Mouse (Mus musculus) T-helper 17 cell (primary cell): Measurements from ENCODE around the gene Arl13b.

ENCODE experiments used
- in situ Hi-C, 2 experiments: fragments of 300-600 bp; cut with MboI, MseI; formaldehyde crosslinking; loops; 1 replicate in 1 of 2; 2 replicates in 1 of 2; pipeline ENCODE4 v1.15.1; 2025; ENCODE audit warnings: high pct_unique_total_duplicates in 2 of 2

Arl13b gene

DNA sequence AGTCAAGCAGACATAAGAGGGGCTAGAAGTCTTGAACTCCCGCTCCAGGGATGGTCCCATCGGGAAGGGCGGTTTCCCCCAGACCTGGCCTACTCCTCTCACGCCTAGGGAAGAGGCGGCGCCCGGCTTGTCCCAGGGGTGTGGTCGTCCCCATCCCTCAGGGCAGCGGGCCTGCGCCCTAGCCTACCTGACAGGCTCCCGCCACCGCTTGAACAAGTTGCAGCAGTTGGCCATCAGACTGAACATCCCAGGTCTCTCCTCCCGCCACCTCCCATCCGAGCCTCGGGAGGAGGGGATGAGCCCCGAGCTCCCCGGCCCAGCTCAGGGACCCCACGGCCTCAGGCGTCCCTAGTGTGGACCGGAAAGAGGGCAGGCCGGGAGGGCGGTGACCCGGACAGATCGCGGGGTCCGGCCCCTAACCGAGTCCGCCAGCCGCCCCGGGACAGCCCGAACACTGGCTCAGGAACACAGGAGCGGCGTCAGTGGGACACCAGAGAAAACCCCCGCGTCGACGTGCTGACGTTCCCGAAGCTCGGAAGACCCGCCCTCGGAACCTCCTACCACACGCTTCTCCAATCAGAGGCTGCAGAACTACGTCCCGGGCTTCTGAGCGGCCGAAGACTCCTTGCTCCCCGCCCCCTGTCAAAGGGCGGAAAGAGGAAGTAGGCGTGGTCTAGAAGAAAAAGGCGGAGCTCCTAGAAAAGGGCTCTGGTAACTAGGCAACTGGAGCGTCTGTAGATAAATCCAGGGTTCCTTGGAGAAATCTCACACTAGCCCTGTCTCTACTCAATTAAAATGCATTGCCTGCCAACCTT lies at the start of gene Arl13b:
Gene Arl13b, minus strand, starts transcription at position 543 of the 815 bp plus-strand sequence.
- in situ Hi-C loops = no loop called here

DNA sequence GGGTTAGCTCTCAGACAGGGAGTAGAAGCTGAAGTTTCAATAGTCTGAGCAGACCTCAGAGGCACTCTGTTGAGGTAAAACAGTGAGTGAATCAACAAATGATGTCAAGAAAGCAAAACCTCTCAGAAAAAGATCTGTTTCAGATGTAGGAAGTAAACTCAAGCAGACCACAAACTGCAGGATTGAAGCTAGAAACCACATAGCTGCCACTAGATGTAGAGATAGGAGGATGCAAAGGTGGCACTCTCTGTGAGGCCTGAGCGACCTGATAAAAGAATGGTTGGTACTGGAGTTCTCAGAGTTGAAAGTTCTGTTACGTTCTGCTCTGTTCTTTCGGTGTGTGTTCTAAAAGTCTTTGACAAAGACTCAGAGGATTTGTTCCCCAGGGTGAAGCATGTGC lies 49.0 kb upstream of the Arl13b start:
- in situ Hi-C loops = no loop called here

DNA sequence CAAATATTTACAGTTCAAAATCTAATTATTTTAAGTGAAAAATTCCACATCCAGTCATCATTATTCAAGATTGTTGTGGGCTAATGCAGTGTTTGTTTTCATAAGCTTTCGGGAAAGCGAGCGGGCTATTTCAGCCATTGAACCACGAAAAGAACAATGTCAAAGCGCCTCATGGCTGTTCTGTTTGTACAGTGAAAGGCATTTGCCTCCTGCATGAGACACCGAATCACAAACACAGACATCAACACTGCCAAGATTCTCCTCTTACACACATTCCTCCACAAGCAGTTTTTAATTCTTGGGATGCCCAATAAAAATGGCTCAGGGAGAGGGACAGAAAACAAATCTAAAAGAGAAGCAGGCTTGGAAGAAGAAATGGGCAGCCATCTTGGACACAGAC lies 27.2 kb upstream of the Arl13b start:
- in situ Hi-C loops = no loop called here

DNA sequence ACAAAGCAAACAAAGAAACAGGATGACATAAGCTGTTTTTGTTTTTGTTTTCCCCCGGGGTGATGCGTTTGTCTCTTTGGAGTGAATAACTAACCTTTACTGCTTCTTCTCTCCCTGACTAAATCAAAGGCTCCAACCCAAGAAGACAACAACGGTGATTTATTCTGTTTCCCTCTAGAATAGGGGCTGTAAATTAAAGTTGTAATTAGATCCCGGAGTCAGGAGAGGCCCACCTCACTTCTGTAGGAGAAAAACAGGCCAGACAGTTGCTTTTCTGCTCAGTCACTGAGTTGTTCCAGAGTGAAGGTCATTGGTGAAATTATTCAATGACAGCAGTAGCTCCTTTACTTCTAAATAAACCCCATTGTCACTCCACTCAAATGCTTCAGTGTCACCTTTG lies 26.3 kb upstream of the Arl13b start:
- in situ Hi-C loops = no loop called here

DNA sequence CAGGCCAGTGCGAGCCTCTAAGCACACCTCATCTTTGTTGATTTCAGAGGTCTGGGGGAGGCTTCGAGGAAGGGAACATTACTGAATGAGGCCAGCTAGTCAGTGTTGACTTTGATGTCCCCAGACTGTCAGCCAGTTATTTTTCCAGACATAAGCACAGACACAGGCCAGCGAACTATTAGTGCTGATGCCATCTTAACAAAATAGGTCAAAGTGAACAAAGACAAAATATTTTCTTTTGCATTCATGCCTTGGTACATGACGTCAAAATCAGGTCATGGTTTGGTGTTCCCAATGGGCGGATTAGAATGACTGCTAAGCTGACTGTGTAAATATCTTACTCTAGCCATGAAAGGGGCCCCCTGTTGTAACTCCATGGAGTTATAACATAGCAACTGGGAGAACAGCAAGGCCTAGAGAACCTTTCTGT lies 25.9 kb upstream of the Arl13b start:
- in situ Hi-C loops = no loop called here

DNA sequence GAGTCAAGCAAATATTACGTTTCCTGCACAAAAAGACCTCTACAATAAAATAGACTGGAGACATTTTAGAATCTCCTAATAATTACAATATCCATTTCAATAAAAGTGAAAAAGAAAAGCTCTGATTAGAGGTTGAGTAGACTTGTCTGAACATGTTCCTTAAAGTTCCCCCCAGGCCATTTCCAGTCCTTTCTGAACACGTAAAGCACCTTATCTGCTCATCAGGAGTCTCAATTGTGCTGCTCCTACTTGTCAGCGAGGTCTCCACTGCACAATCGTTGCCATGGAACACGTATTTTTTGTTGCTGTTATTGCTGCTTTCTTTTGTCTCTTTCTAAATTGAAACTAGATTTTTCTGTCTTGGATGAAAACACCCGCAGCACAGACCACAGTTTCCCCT lies 14.6 kb upstream of the Arl13b start:
- in situ Hi-C loops = no loop called here

DNA sequence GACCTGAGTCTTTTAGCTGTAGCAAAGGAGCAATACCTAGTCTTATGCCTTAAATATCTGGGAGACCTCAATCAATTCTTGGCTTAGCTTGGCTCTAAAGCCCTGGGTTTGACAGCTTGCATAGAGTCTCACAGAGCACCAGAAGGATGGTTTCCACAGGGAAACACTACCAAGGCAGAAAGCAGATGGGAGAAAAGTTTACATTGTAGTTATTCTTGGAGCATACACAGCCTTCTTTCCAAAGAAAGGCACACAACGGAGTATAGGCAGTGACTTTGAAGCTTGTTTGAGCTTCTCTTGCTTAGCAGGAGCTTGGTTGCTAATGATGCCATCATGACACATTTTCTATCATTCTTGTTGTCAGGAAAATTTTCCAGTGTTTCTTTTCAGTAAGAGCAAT lies 13.3 kb upstream of the Arl13b start:
- in situ Hi-C loops = no loop called here

DNA sequence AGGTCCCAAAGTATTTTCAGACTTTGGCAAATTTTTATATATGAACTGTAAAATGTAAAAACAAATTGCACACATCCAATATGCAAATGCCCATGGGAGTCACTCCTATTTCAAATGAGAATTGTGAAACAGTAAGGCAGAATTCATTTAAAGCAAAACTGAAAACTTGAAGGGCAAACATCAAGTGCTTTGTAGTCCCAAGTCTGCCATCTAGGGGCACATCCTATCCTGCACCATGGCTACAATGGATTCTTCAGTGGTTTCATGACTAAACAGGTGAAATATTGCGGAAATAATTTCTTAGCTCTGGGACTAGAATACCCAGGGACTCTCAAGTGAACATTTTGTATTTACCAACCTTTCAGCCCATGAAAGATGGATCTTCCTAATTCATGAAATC lies 11.2 kb upstream of the Arl13b start:
- in situ Hi-C loops = loop anchor here in 1 of 2 experiments (10.0 kb wide), 1 partner anchor 1897 kb away; no protein-coding TSS in a partner anchor

DNA sequence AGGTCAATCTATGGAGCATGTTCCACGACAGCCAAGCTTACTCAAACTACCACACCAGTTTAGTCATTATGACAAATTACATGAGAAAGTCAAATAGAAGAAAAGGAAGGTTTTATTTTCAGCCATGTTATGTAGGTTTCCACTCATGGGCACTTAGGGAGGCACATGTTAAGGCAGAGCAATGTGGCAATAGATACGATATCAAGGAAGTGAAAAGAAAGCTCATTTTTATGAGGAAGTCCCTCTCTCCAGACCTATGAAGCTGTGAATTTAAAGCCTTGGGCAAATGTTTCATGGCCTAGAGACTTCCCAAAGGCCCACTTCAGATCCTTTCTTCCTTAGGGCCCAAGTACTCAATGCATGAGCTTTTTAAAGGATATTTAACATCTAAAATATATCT lies 10.7 kb upstream of the Arl13b start:
- in situ Hi-C loops = loop anchor here in 1 of 2 experiments (10.0 kb wide), 1 partner anchor 1897 kb away; no protein-coding TSS in a partner anchor

DNA sequence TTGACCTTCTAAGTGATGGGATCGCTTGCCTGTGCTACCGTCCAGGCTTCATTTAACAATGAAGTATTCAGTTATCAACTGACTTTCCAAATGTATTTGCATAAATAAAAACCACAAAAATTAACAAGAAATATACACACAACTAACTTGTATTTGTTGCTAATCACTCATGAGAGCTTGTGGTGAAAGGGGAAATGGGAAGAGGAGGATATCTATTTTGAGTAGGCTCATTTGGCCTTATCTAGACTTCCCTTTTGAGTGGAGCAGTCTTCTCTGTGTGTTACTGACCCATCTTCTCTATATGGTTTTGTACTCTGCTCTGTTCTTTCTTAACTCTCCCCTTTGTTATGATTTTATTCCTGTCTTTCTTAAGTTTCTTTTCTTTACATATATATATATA lies 9.4 kb upstream of the Arl13b start:
- in situ Hi-C loops = loop anchor here in 1 of 2 experiments (10.0 kb wide), 1 partner anchor 1899 kb away; no protein-coding TSS in a partner anchor

DNA sequence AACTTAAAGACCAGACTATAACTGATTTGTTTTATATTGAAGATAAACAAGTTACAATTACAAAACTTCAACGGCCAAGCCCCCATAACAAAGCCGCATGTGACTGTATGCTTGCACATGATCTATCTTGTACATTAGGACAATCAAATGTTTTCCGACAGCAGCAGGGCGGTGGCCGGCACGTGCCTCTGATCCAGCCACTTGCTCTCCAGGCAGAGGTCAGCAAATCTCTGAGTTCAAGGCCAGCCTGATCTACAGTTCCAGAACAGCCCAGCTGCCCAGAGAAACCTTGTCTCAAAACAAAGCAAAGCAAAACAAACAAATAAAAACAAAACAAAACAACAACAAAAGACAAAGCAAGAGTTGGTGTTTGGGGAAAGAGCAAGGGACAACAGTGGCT lies 8.5 kb upstream of the Arl13b start:
- in situ Hi-C loops = loop anchor here in 1 of 2 experiments (10.0 kb wide), 1 partner anchor 1899 kb away; no protein-coding TSS in a partner anchor

DNA sequence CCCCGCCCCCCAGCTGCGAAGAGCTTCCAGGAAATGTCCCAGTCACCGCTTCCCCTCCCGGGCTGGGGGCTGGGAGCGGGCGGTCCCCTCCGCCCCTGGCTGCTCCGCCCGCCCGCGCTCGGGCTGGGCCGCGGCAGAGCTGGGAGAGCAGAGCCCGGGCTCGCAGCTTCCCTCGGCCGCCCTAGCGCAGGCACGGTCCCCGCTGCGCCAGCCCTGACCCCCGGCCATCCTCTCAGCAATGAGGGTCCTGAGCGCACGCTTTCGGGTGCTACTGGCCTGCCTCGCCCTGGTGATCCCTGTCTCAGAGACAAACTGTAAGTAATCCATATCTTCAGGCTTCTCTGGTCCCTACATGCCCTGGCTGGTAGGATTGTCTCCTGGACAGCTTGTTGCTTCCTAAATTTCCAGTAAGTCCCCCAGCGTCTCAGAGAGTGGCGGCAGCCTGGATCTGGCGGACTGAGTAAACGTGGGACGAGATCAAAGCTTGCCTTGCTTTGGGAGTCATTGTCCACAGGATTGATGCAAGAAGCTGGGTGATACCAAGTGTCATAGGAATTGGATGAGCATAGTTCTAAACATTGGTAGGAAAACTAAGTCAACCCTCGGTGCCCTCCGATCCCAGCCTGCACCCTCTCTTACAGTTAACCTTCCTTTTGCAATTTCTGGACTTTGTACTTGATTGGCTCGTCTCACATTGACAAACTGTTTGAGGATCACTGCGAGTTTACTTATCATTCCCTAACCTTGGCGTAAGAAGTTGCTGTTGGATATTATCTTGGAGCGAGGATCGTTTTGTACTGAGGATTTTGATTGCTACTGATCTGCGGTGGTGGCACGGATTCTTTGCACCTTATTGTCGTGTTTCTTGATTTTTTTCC lies 7.6 kb upstream of the Arl13b start, which contains the start of gene Pros1:
Gene Pros1, plus strand, starts transcription at position 117 of the 878 bp plus-strand sequence.
- in situ Hi-C loops = loop anchor here in 1 of 2 experiments (10.0 kb wide), 1 partner anchor 1900 kb away; no protein-coding TSS in a partner anchor

DNA sequence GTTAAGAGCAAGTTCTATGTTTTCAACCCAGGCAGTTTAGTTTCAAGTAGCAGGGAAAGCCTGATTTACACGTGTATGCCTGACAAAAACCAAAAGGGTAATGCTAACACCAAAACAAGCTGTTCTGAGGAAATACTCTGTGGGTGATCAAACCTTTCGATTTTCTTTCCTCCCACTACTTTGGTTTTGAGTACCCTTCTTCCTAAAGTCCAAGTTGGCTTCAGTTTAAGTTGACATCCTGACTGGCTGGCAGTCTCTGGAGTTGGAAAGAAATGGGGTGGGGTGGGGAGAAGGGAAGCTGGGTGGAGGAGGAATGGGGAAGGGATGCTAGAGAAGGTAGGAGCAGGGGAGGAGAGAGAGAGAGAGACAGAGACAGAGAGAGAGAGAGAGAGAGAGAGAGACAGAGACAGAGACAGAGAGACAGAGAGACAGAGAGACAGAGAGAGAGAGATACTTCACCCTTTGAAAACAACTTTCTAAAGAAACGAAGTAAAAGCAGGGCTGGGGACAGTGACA lies 6.8 kb upstream of the Arl13b start:
- in situ Hi-C loops = loop anchor here in 1 of 2 experiments (10.0 kb wide), 1 partner anchor 1901 kb away; no protein-coding TSS in a partner anchor

DNA sequence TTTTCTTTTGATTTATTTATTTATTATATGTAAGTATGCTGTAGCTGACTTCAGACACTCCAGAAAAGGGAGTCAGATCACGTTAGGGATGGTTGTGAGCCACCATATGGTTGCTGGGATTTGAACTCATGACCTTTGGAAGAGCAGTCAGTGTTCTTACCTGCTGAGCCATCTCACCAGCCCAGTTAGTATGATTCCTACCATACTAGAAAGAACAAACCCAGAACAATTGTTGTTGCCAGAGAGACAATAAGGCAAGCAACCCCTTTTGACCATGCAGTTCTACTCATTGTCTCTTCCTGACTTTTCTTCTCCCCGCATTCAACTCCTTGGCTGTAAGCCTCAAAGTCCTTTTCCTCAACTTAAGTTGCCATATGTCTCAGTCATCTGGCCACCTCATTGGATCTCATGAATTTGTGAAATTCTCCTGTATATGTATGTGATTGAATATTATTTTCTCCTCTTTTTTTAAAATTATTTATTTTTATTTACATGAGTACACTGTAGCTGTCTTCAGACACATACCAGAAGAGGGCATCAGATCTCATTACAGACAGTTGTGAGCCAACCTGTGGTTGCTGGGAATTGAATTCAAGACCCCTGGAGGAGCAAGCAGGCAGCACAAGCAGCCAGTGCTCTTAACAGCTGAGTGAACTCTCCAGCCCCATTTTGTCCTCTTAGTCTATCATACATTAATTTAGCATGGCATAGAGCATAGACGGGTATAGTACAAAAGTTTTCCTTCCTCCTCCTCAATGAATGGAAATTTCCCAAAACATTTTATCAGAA lies 5.8 kb upstream of the Arl13b start:
- in situ Hi-C loops = loop anchor here in 1 of 2 experiments (10.0 kb wide), 1 partner anchor 1902 kb away; no protein-coding TSS in a partner anchor

DNA sequence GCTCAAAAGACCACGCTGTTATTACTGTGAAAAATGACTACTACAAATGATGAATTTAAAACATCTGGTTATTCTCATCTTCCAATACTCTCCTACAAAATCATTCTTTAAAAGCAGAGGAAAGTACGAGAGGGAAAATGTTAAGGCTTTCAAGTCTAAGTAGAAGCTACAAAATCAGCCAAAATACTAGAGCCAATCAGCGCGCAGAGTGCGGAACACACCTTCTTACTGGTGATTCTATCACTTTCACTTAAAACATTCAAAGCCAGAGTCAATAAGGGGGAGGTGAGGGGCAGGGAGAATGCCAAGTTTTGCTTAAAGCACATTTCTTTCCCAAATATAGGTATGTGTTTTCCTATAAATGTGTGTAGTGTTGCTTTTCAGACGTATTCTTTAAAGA lies 1.5 kb downstream of the Arl13b start:
- in situ Hi-C loops = no loop called here

DNA sequence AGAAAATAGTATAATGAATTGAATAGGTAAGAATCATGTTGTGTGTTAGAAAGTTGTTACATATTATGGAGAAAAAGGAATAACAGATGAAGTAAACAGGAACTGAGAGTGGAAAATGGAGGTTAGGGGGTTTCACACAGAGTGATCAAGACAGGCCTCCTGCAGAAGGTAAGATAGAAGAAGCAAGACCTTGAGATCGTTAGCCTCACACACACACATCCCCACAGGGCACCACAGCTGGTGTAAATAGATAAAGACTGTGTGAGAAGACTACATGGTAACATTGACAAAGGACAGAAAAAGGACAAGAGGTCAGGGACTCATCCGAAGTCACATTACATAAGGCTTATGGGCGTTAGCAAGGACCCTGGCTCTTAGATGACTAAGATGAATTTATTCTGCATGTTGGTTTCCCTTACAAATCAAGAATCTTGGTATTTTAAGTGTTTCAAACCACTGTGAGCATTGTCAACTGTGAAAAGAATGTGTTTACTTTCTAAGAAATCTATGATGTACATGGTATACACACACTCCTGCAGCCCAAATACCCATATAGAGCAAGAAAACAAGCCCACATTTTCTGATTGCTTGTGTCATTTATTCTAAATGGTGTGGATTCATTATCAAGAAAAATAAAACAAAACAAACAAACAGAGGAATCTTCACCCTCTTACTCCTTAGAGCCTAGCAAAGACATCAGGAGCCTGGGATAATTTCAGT lies 12.7 kb downstream of the Arl13b start:
- in situ Hi-C loops = no loop called here

DNA sequence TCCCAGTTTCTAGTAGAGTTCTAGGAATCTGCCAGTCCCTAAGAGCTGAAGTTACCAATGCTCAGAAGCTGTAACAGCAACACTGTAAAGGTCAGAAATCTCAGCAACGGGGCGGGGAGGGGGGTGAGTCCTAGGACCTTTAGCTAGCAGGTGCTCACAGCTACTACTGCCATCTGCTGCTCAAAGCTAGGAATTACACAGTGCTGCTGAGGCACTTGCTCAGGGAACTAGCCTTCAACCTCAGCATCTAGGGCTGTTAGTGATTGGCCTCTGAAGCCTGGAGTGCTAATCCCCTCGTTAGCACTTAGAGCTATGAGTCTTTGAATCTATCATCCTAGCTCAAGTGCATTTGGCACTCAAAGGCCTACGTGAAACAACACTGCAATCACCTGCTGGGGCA lies 14.4 kb downstream of the Arl13b start:
- in situ Hi-C loops = no loop called here

DNA sequence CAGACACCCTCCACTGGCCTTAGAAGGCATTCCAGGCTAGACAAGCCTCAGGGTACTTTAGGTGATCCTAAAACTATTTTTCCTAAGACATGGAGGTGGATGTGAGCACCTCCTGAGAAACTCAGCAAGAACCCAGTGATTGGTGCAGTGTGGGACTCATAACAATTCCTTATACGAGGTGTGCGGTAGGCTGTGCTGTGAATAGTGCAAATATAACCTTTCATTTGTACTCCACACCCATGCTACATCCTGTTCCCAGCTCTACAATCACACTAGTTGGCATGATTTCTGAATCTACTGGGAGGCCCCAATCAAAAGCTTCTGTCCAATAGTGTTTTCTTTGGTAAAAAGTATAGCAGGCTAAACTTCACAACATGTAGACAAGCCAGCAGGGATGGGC lies 14.8 kb downstream of the Arl13b start:
- in situ Hi-C loops = no loop called here

DNA sequence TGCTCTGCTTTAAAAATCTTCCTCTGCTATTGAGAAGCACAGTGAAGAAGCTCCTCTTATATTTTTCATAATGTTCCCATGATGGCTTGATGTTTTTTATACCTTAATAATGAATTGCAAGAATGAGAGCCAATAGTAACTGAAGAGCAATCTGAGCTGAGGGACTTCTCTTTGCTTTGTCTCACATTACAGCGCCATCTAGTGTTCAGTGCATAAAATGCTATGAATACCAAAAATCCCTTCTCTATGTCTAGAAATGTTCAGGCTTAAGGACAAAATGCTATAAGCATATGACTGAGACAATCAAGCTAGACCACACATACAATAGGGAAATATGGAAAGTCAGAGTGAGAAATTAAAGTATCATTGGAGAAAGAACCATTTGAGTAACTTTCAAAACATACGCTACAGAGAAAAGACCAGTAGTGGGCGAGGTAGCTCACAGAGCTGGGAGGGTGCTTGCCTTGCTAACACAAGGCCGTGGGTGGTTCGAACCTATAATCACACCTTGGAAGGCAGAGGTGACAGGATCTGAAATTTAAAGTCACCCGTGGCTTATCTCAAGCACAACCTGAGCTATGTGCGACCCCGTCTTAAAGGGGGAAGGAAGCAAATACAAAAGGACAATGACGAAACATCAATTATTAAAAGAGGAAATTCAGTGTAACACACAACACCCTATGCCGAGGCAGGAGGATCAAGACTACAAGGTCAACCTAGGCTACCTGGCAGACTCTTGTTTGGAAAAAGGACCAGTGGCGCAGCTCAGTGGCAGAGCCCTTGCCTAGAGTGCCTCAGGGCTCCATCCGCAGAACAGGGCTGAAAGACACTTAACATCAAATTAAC lies 20.5 kb downstream of the Arl13b start:
- in situ Hi-C loops = no loop called here
